Mouse (Mus musculus) cerebellum, adult 2 months (tissue): Measurements from ENCODE around the gene Mrps33. TPM values are rescaled to one million over a fixed set of nuclear protein-coding genes. Genes with fewer than 3 reads are reported as not detected.
A peak's percentile ranks its signal among the peaks of the same experiment; 100 is the strongest.

Source experiments
- DNase-seq, 2 experiments: peaks; one replicate each; pipeline ENCODE4 v3.0.0; 2021
- H3K27ac ChIP-seq: fragments of 200-500 bp; 2 replicates; pipeline ENCODE4 v1.5.1; 2012; ENCODE audit warnings: low read length, control low read depth, inconsistent platforms; ENCODE audit not compliant: insufficient read depth
- H3K27me3 ChIP-seq: fragments of 200-500 bp; 2 replicates; pipeline ENCODE4 v1.6.1; 2012; ENCODE audit warnings: inconsistent platforms, mild to moderate bottlenecking, low read length, moderate library complexity; ENCODE audit not compliant: control insufficient read depth, insufficient read depth
- H3K4me1 ChIP-seq: fragments of 200-500 bp; 2 replicates; pipeline ENCODE4 v1.6.1; 2011; ENCODE audit warnings: low read length; ENCODE audit not compliant: control insufficient read depth, insufficient read depth
- H3K4me3 ChIP-seq: fragments of 200-500 bp; replicated peaks from 2 replicates; pipeline ENCODE3; 2011; ENCODE audit warnings: mild to moderate bottlenecking, low read depth, low read length, control low read depth; ENCODE audit not compliant: insufficient read depth
- CTCF ChIP-seq: fragments of 200-500 bp; IDR thresholded peaks from 2 replicates; pipeline ENCODE4 v1.5.1; 2011; ENCODE audit warnings: low read depth, mild to moderate bottlenecking, control low read depth, low read length, moderate library complexity, borderline replicate concordance; ENCODE audit not compliant: insufficient read depth
- POLR2A ChIP-seq: fragments of 200-500 bp; IDR thresholded peaks from 2 replicates; pipeline ENCODE4 v1.6.1; 2011; ENCODE audit warnings: low read length, control low read depth, borderline replicate concordance; ENCODE audit not compliant: insufficient read depth
- WGBS: fragments of 180-500 bp; shearing (Covaris S2); methylation state at CpG from one replicate; pipeline ENCODE4 v1.1.7; 2018; 5-methylcytosine and 5-hydroxymethylcytosine counted together
- polyA plus RNA-seq: library from polyadenylated mRNA; depleted of rRNA; stranded (reverse); fragments of >200 nt; gene quantifications from 2 replicates; pipeline ENCODE4 v1.2.3, GENCODE M21; 2012

Gene Mrps33
- polyA plus RNA-seq, 1 experiment, result 308 TPM

DNA sequence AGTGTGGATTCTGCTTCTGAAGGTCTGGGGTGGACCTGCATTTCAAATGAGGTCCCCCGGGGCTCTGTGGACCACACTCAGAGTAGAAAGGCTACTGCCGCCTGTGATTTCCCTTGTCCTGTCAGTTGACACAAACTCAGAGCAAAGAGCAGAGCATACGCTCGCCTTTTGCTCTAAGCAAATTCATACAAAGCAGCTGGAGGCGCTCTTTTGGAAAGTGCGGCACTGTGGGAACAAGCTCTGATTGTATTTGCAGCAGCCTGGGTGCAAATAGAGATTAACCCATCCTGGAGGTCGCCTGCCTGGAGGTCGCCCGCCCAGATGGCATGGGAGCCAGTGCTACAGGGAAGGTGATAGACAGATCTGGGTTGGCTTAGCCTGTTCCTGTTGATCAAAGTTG lies 23.0 kb downstream of the Mrps33 start:
- Histone ChIP-seq H3K4me1 (no peaks in the 10 kb centered on the region), H3K4me3 (no peak overlapping the region), H3K27me3 (no peaks in the 10 kb centered on the region), H3K27ac (no peak overlapping the region)
- WGBS, result 18% methylated on average over 9 of the region's 9 CpGs
- TF ChIP-seq POLR2A (no peak), CTCF (no peak)
- DNase-seq, result no peak

- 89% methylated on average over 5 of the region's 5 CpGs for WGBS
- DNase-seq, result no peak
- Histone ChIP-seq H3K27me3 (no peaks in the 10 kb centered on the region), H3K4me3 (no peak overlapping the region), H3K4me1 (no peaks in the 10 kb centered on the region), H3K27ac (no peak overlapping the region)
- TF ChIP-seq POLR2A (no peak), CTCF (no peak)
Measured at GRCm38 (mm10) chr6:39785944-39786343, 24.8 kb downstream of the Mrps33 start.

- no peak for DNase-seq
- 40% methylated on average over 7 of the region's 7 CpGs for WGBS
- no peak for TF ChIP-seq CTCF
- no peak for TF ChIP-seq POLR2A
- no peaks in the 10 kb centered on the region for H3K4me1 ChIP-seq
- H3K4me3 ChIP-seq, result no peak overlapping the region
- no peak overlapping the region for H3K27ac ChIP-seq
- no peaks in the 10 kb centered on the region for H3K27me3 ChIP-seq
Measured at GRCm38 (mm10) chr6:39783521-39783920, 27.3 kb downstream of the Mrps33 start.

DNA sequence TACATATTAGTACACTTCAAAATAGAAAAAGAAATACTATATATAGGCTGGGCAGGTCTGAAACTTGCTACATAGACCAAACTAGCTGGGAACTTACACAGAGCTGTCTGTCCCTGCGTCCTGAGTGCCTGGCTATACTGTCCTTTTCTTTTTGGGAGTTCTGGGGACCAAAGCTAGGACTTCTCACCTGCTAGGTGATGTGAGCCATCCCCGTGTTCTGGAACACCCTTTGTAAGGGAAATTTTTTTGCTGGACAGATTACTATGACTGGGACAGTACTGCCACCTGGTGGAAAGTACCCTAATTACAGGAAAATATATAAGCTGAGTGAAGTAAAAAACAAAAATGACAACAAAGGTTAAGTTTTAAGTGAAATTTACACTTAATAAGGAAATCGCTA lies 28.2 kb downstream of the Mrps33 start:
- H3K4me1 ChIP-seq, result no peaks in the 10 kb centered on the region
- 49% methylated on average over 3 of the region's 3 CpGs for WGBS
- H3K4me3 ChIP-seq, result no peak overlapping the region
- DNase-seq, result peak; percentile 22 to 33
- H3K27me3 ChIP-seq, result no peaks in the 10 kb centered on the region
- no peak overlapping the region for H3K27ac ChIP-seq
- TF ChIP-seq POLR2A, result no peak
- peak; percentile 40; the same call in 1 of the 2 replicates for TF ChIP-seq CTCF

DNA sequence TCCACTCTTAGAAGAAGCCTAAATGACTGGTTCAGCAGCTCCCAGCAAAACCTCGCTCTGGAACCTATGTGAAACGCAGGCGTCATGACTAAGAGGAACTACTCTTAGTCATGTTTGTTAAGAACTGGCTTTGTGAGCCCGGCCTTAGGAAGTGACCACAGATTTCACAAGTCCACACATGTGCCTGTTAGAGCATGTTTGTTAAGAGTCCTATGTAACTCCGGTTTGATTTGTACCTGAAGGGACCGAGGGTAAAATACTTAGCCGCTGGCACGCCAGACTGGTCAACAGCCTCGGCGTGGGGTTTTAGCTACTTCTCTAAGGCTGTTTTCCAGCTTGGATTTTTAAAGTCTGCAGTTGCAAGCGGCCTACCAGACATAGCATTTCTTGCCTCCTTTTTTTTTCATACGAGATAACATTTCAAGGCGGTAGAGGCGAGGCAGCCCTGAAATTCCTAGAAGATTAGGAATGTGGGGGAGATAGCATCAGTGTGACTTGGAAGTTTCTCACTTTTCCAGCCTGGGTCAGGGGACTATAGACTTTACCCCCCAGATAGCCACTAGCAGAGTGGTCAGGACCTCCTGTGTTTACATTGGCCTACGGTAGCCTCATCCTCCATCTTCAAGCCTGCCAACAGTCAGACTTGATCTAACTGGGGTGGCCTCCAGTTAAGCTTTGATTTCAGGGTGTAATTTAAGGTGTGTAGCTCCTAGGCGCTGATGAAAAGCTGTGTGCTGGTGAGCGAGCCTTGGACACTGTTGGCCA lies 28.8 kb downstream of the Mrps33 start:
- no peaks in the 10 kb centered on the region for H3K4me1 ChIP-seq
- no peak overlapping the region for H3K27ac ChIP-seq
- TF ChIP-seq POLR2A (no peak), CTCF (no peak)
- no peaks in the 10 kb centered on the region for H3K27me3 ChIP-seq
- no peak for DNase-seq
- 90% methylated on average over 17 of the region's 17 CpGs for WGBS
- H3K4me3 ChIP-seq, result no peak overlapping the region

GRCm38 (mm10) chr6:39780857-39781666 lies 29.7 kb downstream of the Mrps33 start:
- no peaks in the 10 kb centered on the region for H3K27me3 ChIP-seq
- no peak overlapping the region for H3K27ac ChIP-seq
- H3K4me3 ChIP-seq, result no peak overlapping the region
- 23% methylated on average over 18 of the region's 18 CpGs for WGBS
- TF ChIP-seq CTCF (no peak), POLR2A (no peak)
- no peak for DNase-seq
- H3K4me1 ChIP-seq, result no peaks in the 10 kb centered on the region

DNA sequence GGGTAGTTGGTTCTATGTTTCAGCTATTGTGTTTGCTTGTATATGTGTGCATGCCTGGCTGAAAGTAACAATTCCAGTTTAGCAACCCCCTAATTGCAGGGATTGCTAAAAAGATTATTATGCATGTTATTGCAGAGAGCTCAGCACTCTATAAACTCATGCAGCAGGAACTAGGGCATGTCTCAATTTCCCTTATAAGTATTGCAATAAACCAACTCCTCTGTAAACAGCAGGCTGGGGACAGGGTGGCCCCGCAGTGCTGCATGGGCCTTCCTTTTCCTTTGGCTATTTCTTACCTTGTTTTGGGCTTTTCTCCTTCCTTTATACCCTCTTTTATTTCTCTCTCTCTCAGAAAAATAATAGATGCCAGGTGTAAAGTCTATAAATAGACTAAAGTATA lies 32.3 kb downstream of the Mrps33 start:
- Histone ChIP-seq H3K27me3 (no peaks in the 10 kb centered on the region), H3K4me3 (no peak overlapping the region), H3K4me1 (no peaks in the 10 kb centered on the region), H3K27ac (no peak overlapping the region)
- DNase-seq, result no peak
- WGBS, result 94% methylated on average over 1 of the region's 1 CpGs
- no peak for TF ChIP-seq POLR2A
- TF ChIP-seq CTCF, result no peak
